ENCODE assay signal across 1 mouse cellular context in the genomic region with DNA sequence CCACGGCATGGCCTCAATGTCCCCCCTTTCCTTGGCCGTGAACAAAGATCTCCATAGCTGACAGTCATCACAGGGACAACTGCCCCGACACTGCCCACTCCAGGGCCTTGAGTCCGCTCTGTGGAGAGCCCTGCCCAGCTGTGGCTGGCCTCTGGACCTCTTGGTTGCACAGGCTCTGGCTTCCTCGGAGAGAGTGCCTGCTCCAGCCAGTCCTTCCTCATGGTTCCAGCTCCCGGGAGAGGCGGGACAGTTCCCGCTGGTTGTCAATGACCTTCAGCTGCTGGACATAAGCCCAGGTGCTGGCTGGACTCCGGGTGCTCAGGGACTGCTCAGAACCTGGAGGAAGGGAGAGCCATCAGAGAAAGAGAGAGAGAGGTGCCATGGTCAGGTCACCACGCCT.
TF ChIP-seq lines count a peak whose summit lies in the region.

No protein-coding gene starts in this region.

TF ChIP-seq in MEL, 35 proteins besides CTCF, POLR2A, EP300 and RAD21:
- TF ChIP-seq ETS1 (IDR thresholded peaks at IDR 0.05; ENCODE audit: low read depth, low read length) (no peak), NELFE (IDR thresholded peaks at IDR 0.05; ENCODE audit: low read depth, low read length) (0 out of 2 replicates have a peak, but pooled peaks have one; percentile 30)
